Mouse (Mus musculus): ENCODE results near the gene Pigb.

DNA sequence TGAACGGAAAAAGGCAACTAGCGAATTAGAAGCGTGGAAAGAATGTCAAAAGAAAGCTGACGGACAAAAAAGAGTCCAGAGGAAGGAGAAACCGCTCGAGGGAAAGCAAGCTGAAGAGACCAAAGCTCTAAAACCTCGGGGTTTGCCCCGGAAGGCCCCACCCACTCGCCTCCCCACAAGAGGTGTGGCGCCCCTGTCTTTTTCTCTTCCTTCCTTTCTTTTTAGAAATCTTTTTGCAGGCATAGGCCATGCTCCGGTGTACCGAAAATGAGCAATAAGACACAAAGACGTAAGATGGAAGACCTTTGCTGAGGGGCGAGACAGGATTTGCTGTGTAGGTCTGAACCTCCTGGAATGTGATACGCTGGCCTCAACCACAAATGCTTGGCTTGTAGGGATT, 78.2 kb downstream of the Pigb start:
- TF ChIP-seq CTCF (IDR thresholded peaks at IDR 0.05; ENCODE audit: borderline replicate concordance, extremely low read depth, insufficient read depth, insufficient read length): no peak
- no peak for TF ChIP-seq POLR2A (IDR thresholded peaks at IDR 0.05; ENCODE audit: borderline replicate concordance, extremely low read depth, insufficient read depth, insufficient read length, poor library complexity, severe bottlenecking)
